Mouse (Mus musculus): ENCODE results near the gene Hacd3.

The Hacd3 gene

DNA sequence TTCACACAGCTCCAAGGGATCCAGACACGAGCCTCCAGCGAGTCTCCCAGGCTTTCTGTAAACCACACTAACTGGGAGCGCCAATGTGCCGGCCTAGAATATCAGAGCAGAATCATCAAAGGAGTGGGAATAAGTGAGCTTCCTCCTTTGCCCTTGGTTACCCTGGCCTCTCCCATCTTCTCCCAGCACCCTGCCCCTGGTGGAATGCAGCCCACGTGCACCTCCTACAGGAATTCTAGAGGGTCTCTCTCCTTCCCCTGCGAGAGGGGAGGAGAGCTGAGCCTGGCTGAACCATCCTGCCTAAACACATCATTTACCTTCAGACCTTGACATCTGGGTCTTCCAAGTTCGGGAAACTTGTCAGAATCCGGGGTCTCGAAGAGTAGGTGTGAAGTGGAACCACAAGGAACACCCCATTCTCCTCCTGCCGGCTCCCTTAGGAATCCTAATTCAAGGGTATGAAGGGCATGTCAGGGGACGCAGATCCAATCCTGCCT, 70.3 kb downstream of the Hacd3 start, which contains the start of gene Slc24a1:
TSS of gene Slc24a1 (minus strand) at position 447 of the 497 bp plus-strand sequence.
- no peak for DNase-seq (ENCODE audit: low spot score)

GRCm38 (mm10) chr9:64947483-64948095, 73.9 kb downstream of the Hacd3 start:
- DNase-seq (ENCODE audit: low spot score): no peak

GRCm38 (mm10) chr9:64943997-64944396, 77.5 kb downstream of the Hacd3 start:
- no peak for DNase-seq (ENCODE audit: low spot score)

DNA sequence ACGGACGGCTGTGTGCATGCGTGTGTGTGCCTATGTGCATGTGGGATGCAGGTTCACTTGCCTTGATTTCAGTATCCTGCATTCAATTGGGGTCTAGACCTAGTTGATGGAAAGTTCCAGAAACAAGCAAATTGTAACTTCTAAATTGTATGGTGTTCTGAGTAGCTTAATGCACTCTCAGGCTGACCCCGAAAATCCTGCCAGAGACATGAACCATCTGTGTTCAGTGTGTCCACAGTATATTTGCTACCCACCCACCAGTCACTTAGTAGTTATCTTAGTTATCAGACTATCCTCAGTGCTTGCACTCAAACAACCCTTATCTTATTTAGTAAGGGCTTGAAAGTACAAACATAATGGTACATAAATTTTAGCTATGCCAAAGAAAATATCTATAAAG, 79.8 kb downstream of the Hacd3 start:
- DNase-seq (ENCODE audit: low spot score): no peak

DNA sequence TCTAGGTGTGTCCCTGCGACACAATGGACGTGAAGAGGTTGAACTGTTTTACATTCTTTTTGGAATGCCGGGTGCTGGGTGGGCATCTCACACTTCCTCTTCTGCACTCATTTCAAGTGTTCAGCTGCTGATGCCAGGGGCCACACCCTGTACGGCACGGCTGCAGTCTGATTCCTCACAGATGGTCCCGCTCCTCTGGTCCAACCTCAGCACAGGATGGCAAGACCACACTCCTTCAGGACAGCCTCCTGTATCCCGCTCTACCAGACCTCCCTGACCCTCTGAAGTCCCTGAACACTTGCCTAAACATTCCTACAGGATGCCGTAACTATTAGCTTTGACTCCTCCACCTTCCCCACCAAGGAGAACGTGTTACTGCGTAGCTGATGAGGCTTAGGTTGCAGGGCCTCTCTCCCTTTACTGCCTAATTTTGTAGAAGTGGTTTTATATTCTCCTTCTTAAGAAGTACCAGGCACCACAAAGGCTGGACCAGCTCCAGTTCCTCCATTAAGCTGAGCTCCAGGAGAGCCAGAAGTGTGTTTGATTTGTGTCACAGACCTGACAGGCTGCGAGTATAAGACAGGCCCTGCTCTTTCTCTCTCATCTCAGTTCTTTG, 80.7 kb downstream of the Hacd3 start:
- DNase-seq (ENCODE audit: low spot score): no peak

GRCm38 (mm10) chr9:64939790-64940189, 81.7 kb downstream of the Hacd3 start:
- no peak for DNase-seq (ENCODE audit: low spot score)

DNA sequence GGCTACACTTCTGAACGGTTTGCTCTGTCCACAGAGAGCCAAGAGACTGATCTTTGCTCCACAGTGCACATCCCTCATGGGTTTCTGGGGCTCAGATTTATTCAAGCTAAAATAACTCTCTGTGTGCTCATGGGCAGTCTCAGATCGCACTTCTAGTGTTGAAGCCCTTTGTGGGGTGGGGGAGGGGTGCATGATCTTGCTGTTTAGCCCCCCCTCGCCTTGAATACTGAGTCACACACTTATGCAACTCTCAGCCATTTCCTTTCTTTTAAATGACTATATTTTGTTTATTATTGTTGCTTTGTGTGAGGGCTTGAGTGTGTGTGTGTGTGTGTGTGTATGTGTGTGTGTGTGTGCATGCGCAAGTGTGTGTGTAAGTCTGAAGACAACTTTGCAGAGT, 82.2 kb downstream of the Hacd3 start:
- DNase-seq (ENCODE audit: low spot score): no peak

- DNase-seq (ENCODE audit: low spot score): no peak
Observed at GRCm38 (mm10) chr9:64938535-64938934, 83.0 kb downstream of the Hacd3 start.

DNA sequence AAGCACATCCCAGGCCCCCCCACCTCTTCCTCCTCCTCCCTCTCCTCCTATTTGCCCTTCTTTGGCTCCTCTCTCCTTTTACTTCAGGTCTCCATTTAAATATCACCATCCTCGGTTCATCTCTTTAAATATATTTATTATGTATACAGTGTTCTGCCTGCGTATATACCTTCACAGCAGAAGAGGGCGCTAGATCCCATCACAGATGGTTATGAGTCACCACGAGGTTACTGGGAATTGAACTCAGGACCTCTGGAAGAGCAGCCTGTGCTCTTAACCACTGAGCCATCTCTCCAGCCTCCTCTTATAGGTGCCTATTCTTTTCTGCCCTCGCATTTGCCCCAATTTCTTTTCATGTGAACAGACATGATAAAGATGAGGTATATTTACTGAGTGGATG, 84.0 kb downstream of the Hacd3 start:
- DNase-seq (ENCODE audit: low spot score): no peak

Data from c-Kit-positive CD71-positive TER-119-positive erythroid progenitor cells, embryonic 14.5 days (primary cell).